Mouse (Mus musculus): ENCODE measurements around the gene Dab2ip. TPM values are rescaled to one million over a fixed set of nuclear protein-coding genes. Genes with fewer than 3 reads are reported as not detected.

Gene Dab2ip
- 60.0 and 62.5 TPM in 2 replicates for polyA plus RNA-seq (2015; fragmentation: Nextera tagmentation; extraction: Ambion mirVana)

- Histone ChIP-seq H3K4me3 (replicated peaks) (peak within 1 kb of the TSS; percentile 29), H3K4me1 (peaks cover 22% of the 10 kb centered on the region), H3K27ac (peak within 1 kb of the TSS; percentile 69), H3K9ac (0 out of 2 replicates have a peak within 1 kb of the TSS, but pooled peaks have one; percentile 19), H3K9me3 (no peaks in the 10 kb centered on the region), H3K36me3 (no peaks in the 10 kb centered on the region), H3K27me3 (replicated peaks) (no peaks in the 10 kb centered on the region), H3K4me2 (peak within 1 kb of the TSS; percentile 44)
- no peak for ATAC-seq (ENCODE audit: insufficient read depth, low FRiP score, low read depth)
- 45% methylated on average over 29 of the region's 29 CpGs for WGBS
Measured at GRCm38 (mm10) chr2:35557911-35558825, at the start of gene Dab2ip. Gene Dab2ip, plus strand, starts transcription at chr2:35558266.

- no peaks in the 10 kb centered on the region for H3K36me3 ChIP-seq
- H3K27ac ChIP-seq, result peak overlapping the region; percentile 83
- peaks cover 45% of the 10 kb centered on the region for H3K4me1 ChIP-seq
Measured at GRCm38 (mm10) chr2:35508597-35509342, 49.3 kb upstream of the Dab2ip start.

GRCm38 (mm10) chr2:35509343-35509667 lies 48.8 kb upstream of the Dab2ip start:
- peaks cover 45% of the 10 kb centered on the region for H3K4me1 ChIP-seq
- H3K27ac ChIP-seq, result peak overlapping the region; percentile 83
- H3K4me3 ChIP-seq (replicated peaks), result no peak overlapping the region
- no peaks in the 10 kb centered on the region for H3K36me3 ChIP-seq
- H3K27me3 ChIP-seq (replicated peaks), result no peaks in the 10 kb centered on the region
- no peaks in the 10 kb centered on the region for H3K9me3 ChIP-seq
- no peak overlapping the region for H3K4me2 ChIP-seq
- no peak for ATAC-seq (ENCODE audit: insufficient read depth, low FRiP score, low read depth)
- 34% methylated on average over 6 of the region's 6 CpGs for WGBS
- H3K9ac ChIP-seq, result no peak overlapping the region

More at GRCm38 (mm10) chr2:35508597-35509342, 49.3 kb upstream of the Dab2ip start:
- Histone ChIP-seq H3K4me3 (replicated peaks) (no peak overlapping the region), H3K4me2 (no peak overlapping the region), H3K27me3 (replicated peaks) (no peaks in the 10 kb centered on the region), H3K9ac (no peak overlapping the region), H3K9me3 (no peaks in the 10 kb centered on the region)
- ATAC-seq (ENCODE audit: insufficient read depth, low FRiP score, low read depth), result no peak
- 13% methylated on average over 10 of the region's 10 CpGs for WGBS

DNA sequence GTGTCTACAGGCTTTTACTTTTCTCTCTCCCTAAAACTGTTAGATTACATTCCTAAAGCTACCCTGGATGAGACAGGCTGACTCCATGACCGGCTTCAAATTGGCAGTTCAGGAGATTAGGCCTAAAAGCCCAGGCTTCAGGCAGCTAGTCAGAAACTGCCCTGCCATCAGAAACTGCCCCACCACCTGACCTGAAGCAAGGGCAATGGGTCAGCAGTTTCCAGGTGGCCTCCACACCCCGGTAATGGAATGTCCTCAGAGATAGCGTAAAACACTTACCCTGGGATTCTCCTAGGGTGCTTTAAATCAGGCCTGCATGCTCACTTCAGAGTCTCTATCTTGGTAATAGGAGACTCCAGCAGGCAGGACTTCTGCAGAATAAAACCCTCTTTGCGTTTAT lies 48.2 kb upstream of the Dab2ip start:
- Histone ChIP-seq H3K9me3 (no peaks in the 10 kb centered on the region), H3K9ac (no peak overlapping the region), H3K4me3 (replicated peaks) (no peak overlapping the region), H3K4me1 (peaks cover 42% of the 10 kb centered on the region), H3K36me3 (no peaks in the 10 kb centered on the region), H3K4me2 (no peak overlapping the region), H3K27me3 (replicated peaks) (no peaks in the 10 kb centered on the region), H3K27ac (peak overlapping the region; percentile 83; the same call in 1 of the 2 replicates)
- WGBS, result 46% methylated on average over 4 of the region's 4 CpGs
- no peak for ATAC-seq (ENCODE audit: insufficient read depth, low FRiP score, low read depth)

GRCm38 (mm10) chr2:35510920-35511319 lies 47.1 kb upstream of the Dab2ip start:
- no peaks in the 10 kb centered on the region for H3K36me3 ChIP-seq
- H3K9me3 ChIP-seq, result no peaks in the 10 kb centered on the region
- ATAC-seq (ENCODE audit: insufficient read depth, low FRiP score, low read depth), result no peak
- 54% methylated on average over 1 of the region's 1 CpGs for WGBS
- no peak overlapping the region for H3K4me2 ChIP-seq
- H3K27ac ChIP-seq, result peak overlapping the region; percentile 61
- H3K9ac ChIP-seq, result no peak overlapping the region
- H3K4me3 ChIP-seq (replicated peaks), result no peak overlapping the region
- peaks cover 42% of the 10 kb centered on the region for H3K4me1 ChIP-seq
- H3K27me3 ChIP-seq (replicated peaks), result no peaks in the 10 kb centered on the region

DNA sequence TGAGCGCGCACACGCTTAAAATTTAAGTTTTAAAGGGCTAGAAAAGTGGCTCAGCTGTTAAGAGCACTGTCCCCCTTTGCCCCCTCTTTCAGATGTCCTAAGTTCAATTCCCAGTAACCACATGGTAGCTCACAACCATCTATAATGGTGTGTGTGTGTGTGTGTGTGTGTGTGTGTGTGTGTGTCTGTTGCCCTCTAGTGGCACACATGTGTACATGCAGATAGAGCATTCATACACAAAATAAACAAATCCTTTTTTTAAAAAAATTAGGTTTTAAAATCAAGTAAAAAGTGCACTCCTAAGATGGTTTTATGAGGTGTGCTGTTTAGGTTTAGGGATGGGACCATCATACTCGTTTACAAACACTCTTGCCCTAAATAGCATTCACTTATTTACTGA lies 45.8 kb upstream of the Dab2ip start:
- no peak for ATAC-seq (ENCODE audit: insufficient read depth, low FRiP score, low read depth)
- Histone ChIP-seq H3K36me3 (no peaks in the 10 kb centered on the region), H3K27me3 (replicated peaks) (no peaks in the 10 kb centered on the region), H3K4me3 (replicated peaks) (no peak overlapping the region), H3K4me2 (no peak overlapping the region), H3K9me3 (no peaks in the 10 kb centered on the region), H3K9ac (no peak overlapping the region), H3K4me1 (peaks cover 31% of the 10 kb centered on the region), H3K27ac (no peak overlapping the region)
- WGBS, result 93% methylated on average over 4 of the region's 4 CpGs

DNA sequence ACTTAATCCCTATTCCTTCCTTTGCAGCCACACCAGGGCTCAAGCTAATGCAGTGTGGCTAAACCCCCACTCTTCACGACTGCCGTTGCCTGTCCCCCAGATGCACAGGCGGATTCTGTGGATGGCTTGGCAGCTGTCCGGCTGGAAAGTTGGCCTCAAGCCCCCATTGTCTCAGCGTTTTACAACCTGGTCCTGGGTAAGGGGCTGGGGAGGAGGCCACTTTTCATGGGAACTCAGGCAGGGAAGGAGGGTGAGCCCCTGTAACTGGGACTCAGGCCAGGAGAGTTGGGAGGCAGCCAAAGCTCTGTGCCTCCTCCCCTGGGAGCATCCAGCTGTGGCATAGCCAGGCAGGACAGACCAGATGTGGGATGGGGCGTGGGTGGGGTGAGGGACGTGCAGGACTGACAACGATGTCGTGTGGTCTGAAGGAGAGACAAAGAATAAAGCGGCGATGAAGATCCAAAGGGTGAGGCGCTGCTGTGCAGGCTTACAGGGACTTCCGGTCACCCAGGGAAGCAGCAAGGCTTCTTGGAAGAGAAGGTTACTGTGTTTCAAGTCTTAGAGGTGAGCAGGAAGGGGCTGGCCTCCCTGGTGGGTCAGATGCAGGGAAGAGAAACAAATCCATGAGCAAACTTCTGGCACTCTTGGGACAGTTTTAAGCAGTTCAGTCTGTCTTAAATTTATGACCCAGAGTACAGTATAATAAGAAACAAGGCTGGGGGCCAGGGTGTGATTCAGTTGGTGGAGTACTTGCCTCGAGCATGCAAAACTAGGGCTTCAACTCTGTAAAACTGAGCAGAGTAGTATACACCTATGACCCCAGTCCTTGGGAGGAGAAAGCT lies 43.8 kb upstream of the Dab2ip start:
- Histone ChIP-seq H3K27ac (peak overlapping the region; percentile 89), H3K36me3 (no peaks in the 10 kb centered on the region), H3K4me2 (peak overlapping the region; percentile 17), H3K4me3 (replicated peaks) (no peak overlapping the region), H3K27me3 (replicated peaks) (no peaks in the 10 kb centered on the region), H3K9me3 (no peaks in the 10 kb centered on the region), H3K4me1 (peaks cover 16% of the 10 kb centered on the region), H3K9ac (no peak overlapping the region)
- 30% methylated on average over 14 of the region's 14 CpGs for WGBS
- ATAC-seq (ENCODE audit: insufficient read depth, low FRiP score, low read depth), result peak; percentile 77

DNA sequence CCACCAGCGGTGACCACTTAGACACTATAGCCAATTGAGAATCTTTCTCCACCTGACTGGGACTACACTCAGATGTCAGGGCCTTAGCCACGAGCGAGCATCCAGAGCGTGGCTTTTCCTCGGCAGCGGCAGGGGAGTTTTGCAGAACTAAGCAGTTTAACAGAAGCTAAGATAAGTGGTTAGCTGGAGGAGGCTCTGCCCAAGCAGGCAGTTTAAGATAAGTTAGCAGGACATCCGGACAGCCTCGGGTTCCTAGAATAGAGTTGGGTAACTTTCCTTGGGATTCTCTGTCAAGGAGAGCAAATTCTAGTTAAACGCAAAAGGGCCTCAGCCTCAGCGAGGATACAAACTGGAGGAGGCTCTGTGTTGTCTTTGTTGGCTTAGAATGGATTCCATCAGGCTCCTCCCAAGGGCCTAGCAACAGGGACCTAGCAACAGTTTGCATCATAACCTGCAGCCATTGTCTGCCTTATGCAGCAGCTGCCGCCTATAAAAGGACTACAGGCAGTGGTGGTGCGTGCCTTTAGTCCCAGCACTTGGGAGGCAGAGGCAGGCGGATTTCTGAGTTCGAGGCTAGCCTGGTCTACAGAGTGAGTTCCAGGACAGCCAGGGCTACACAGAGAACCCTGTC lies 31.3 kb upstream of the Dab2ip start:
- 86% methylated on average over 14 of the region's 14 CpGs for WGBS
- Histone ChIP-seq H3K9me3 (no peaks in the 10 kb centered on the region), H3K27me3 (replicated peaks) (no peaks in the 10 kb centered on the region), H3K9ac (no peak overlapping the region), H3K4me2 (no peak overlapping the region), H3K4me1 (no peaks in the 10 kb centered on the region), H3K27ac (no peak overlapping the region), H3K4me3 (replicated peaks) (no peak overlapping the region), H3K36me3 (no peaks in the 10 kb centered on the region)
- ATAC-seq (ENCODE audit: insufficient read depth, low FRiP score, low read depth), result no peak

DNA sequence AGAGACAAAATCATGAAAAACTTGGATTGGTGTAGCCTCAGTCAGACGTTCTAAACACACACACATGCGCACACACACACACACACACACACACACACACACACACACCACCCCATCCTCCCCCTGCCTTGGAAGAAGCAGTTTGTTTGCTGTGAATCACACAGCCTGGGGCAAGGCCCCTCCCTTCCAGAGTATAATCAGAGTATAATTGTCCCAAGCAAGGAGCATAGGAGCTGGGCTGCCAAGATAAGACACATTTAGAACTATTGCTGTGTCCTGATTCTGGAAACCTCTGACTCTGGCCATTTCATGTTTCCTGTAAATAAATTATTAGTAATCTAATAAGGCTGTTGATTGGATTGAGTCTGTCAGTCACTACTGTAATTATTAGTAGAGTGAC lies 29.0 kb upstream of the Dab2ip start:
- H3K9ac ChIP-seq, result no peak overlapping the region

DNA sequence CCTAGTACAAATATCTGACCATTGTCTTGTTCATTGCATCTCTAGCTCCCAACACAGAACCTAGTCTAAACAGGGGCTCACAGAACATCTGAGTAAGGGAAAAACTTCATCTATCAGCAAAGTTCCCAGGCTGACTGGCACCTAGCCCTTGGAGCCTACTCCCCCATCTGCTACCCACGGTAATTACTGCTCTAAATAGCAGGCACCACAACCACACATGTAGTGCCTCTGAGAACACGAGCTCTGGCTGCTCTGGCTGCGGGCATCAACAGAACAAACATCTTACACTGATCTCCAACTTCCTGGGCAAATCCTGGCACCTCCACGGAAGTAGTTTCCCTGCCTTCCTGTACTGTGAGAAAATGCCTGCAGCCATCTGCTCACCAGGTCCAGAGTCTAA lies 28.2 kb upstream of the Dab2ip start:
- H3K9me3 ChIP-seq, result no peaks in the 10 kb centered on the region

More for the DNA sequence above, 29.0 kb upstream of the Dab2ip start:
- Histone ChIP-seq H3K4me3 (replicated peaks) (no peak overlapping the region), H3K27ac (no peak overlapping the region), H3K4me2 (no peak overlapping the region), H3K27me3 (replicated peaks) (no peaks in the 10 kb centered on the region), H3K9me3 (no peaks in the 10 kb centered on the region), H3K4me1 (no peaks in the 10 kb centered on the region; the same call in 1 of the 2 replicates), H3K36me3 (no peaks in the 10 kb centered on the region)
- ATAC-seq (ENCODE audit: insufficient read depth, low FRiP score, low read depth), result no peak
- 56% methylated on average over 2 of the region's 2 CpGs for WGBS

DNA sequence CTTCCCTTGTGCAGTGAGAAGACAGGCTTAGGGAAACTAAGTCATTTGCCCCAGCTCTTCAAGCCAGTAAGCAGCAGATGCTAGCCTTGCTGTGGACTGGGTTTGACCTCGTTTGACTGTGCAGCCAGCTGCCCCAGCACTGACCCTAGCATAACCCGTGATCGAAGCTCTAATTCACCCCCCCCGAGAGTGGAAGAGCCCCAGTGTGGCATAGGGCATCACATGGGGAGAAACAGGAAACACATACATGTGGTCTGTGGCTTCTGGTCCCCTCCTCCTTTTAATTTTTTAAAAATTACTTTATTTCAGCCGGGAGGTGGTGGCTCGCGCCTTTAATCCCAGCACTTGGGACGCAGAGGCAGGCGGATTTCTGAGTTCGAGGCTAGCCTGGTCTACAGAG lies 27.3 kb upstream of the Dab2ip start:
- H3K9ac ChIP-seq, result no peak overlapping the region
- no peak overlapping the region for H3K4me2 ChIP-seq
- whole genome bisulfite sequencing, result 77% methylated on average over 10 of the region's 10 CpGs
- H3K27me3 ChIP-seq (replicated peaks), result no peaks in the 10 kb centered on the region
- no peak overlapping the region for H3K4me3 ChIP-seq (replicated peaks)
- H3K4me1 ChIP-seq, result no peaks in the 10 kb centered on the region; the same call in 1 of the 2 replicates
- H3K36me3 ChIP-seq, result no peaks in the 10 kb centered on the region
- H3K9me3 ChIP-seq, result no peaks in the 10 kb centered on the region
- ATAC-seq (ENCODE audit: insufficient read depth, low FRiP score, low read depth), result no peak
- H3K27ac ChIP-seq, result no peak overlapping the region

More for the DNA sequence above, 28.2 kb upstream of the Dab2ip start:
- Histone ChIP-seq H3K4me1 (no peaks in the 10 kb centered on the region; the same call in 1 of the 2 replicates), H3K4me2 (no peak overlapping the region), H3K36me3 (no peaks in the 10 kb centered on the region), H3K27ac (no peak overlapping the region), H3K4me3 (replicated peaks) (no peak overlapping the region), H3K27me3 (replicated peaks) (no peaks in the 10 kb centered on the region), H3K9ac (no peak overlapping the region)
- ATAC-seq (ENCODE audit: insufficient read depth, low FRiP score, low read depth), result no peak
- WGBS, result 54% methylated on average over 4 of the region's 4 CpGs
